Mouse (Mus musculus) heart, embryonic 10.5 days (tissue): ENCODE results near the gene Sgpp1. TPM values are rescaled to one million over a fixed set of nuclear protein-coding genes. Genes with fewer than 3 reads are reported as not detected.

ENCODE experiments used
- DNase-seq: peaks from one replicate; pipeline ENCODE4 v3.0.0-alpha.2; 2017; ENCODE audit warnings: low spot score
- H3K27ac ChIP-seq: fragments of 300-500 bp; sonication (generic); 2 replicates; pipeline ENCODE4 v1.5.1; 2016; ENCODE audit warnings: mild to moderate bottlenecking
- H3K27me3 ChIP-seq: fragments of 300-500 bp; sonication (generic); 2 replicates; pipeline ENCODE4 v1.6.1; 2016; ENCODE audit warnings: mild to moderate bottlenecking; ENCODE audit not compliant: poor library complexity, insufficient read depth, severe bottlenecking
- H3K36me3 ChIP-seq: fragments of 300-500 bp; sonication (generic); 2 replicates; pipeline ENCODE4 v1.6.1; 2016; ENCODE audit warnings: mild to moderate bottlenecking, moderate library complexity
- H3K4me1 ChIP-seq: fragments of 300-500 bp; sonication (generic); 2 replicates; pipeline ENCODE4 v1.6.1; 2016; ENCODE audit warnings: mild to moderate bottlenecking
- H3K4me3 ChIP-seq: fragments of 300-500 bp; sonication (generic); 2 replicates; pipeline ENCODE4 v1.5.1; 2016; ENCODE audit warnings: mild to moderate bottlenecking, moderate library complexity
- H3K9me3 ChIP-seq: fragments of 300-500 bp; sonication (generic); 2 replicates; pipeline ENCODE4 v1.6.1; 2016; ENCODE audit warnings: mild to moderate bottlenecking, moderate library complexity
- WGBS: fragments of 180-500 bp; shearing (Covaris S2); methylation state at CpG from one replicate; pipeline ENCODE4 v1.1.7; 2016; 5-methylcytosine and 5-hydroxymethylcytosine counted together
- polyA plus RNA-seq: library from polyadenylated mRNA; unstranded; fragments of >200 nt; fragmentation: Nextera tagmentation; extraction: Ambion mirVana; gene quantifications from 2 replicates; pipeline ENCODE4 v1.2.1, GENCODE M21; 2016

Gene Sgpp1
- 13.5 and 15.5 TPM in 2 replicates for polyA plus RNA-seq

DNA sequence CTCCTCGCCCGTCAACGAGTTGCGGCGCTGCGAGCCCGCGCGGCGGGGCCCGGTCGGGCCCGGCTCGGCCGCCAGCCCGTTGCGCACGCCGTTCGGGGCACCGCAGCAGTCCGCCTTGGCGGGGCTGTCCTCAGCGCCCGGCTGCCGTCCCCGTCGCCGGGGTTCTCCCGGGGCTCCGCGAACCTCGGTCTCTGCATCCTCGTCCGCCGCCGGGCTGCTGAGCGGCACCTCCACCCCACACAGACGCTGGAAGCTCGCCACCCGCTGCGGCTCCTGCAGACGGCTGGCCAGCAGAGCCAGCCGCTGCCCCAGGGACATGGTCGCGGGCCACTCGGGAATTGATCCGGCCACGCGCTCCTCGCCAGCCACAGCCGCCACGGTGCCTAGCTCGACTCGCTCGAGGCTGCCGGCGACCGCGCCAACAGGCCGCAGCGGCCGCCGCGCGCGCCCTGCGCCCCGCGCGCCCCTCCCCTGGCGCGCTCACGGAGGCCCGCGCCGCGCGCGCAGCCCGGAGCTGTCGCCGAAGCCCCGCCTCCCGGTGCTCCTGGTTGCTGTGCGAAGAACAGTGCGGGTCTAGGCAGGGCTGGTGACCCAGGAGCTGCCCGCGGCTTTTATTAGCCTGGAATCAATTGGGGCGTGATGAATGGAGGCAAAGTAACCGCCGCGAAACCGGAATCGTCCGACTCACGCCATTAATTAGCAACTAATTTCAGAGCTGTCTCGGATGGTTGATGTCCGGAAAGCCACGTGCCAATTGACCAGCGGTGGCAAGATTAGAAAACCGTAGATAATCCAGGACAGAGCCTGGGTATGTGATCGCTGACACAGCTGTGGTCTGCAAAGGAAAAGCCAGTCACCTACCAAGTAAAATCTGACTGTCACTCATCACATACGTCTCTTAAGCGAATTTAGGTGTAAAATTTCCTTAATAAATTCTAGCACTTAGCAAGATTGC is at the start of gene Sgpp1:
Sgpp1 (minus strand) TSS at position 484 of the 955 bp plus-strand sequence.
- H3K27me3 ChIP-seq, result no peaks in the 10 kb centered on the region
- H3K27ac ChIP-seq, result peak within 1 kb of the TSS; percentile 96
- H3K36me3 ChIP-seq, result no peaks in the 10 kb centered on the region
- 1% methylated on average over 104 of the region's 105 CpGs for WGBS
- peaks cover 14% of the 10 kb centered on the region for H3K4me1 ChIP-seq
- H3K4me3 ChIP-seq, result peak within 1 kb of the TSS; percentile 94
- H3K9me3 ChIP-seq, result no peaks in the 10 kb centered on the region
- DNase-seq, result peak; percentile 87

- Histone ChIP-seq H3K36me3 (no peaks in the 10 kb centered on the region), H3K9me3 (no peaks in the 10 kb centered on the region), H3K4me1 (no peaks in the 10 kb centered on the region), H3K27me3 (no peaks in the 10 kb centered on the region), H3K4me3 (no peak overlapping the region), H3K27ac (no peak overlapping the region)
- 89% methylated on average over 2 of the region's 2 CpGs for WGBS
- no peak for DNase-seq
These were observed 48.8 kb upstream of the Sgpp1 start for GRCm38 (mm10) chr12:75784271-75784751.

DNA sequence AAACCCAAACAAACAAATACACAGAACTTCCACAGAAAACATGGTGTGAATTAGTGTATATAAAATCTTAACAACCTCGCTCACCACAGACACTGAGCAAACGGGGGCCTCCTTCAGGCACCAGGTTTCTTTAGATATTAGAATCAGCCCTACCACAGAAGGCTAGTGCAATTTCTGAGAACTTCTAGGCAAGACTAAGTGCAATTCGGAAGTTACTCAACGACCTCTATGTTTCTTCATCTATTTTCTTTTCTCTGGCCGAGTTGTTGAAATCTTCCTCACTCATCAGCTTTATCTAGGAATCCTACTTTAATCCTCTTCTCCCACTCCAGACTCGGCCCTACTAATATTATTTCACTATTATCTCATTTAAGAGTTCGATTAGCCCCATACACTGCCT is 46.5 kb upstream of the Sgpp1 start:
- 73% methylated on average over 7 of the region's 7 CpGs for WGBS
- H3K27ac ChIP-seq, result no peak overlapping the region
- no peaks in the 10 kb centered on the region for H3K4me1 ChIP-seq
- H3K4me3 ChIP-seq, result no peak overlapping the region
- no peaks in the 10 kb centered on the region for H3K36me3 ChIP-seq
- no peaks in the 10 kb centered on the region for H3K9me3 ChIP-seq
- DNase-seq, result no peak
- H3K27me3 ChIP-seq, result no peaks in the 10 kb centered on the region

- Histone ChIP-seq H3K9me3 (no peaks in the 10 kb centered on the region), H3K27ac (no peak overlapping the region), H3K4me3 (no peak overlapping the region), H3K27me3 (no peaks in the 10 kb centered on the region), H3K4me1 (no peaks in the 10 kb centered on the region), H3K36me3 (no peaks in the 10 kb centered on the region)
- no peak for DNase-seq
These were observed 45.9 kb upstream of the Sgpp1 start for GRCm38 (mm10) chr12:75781445-75781844.

DNA sequence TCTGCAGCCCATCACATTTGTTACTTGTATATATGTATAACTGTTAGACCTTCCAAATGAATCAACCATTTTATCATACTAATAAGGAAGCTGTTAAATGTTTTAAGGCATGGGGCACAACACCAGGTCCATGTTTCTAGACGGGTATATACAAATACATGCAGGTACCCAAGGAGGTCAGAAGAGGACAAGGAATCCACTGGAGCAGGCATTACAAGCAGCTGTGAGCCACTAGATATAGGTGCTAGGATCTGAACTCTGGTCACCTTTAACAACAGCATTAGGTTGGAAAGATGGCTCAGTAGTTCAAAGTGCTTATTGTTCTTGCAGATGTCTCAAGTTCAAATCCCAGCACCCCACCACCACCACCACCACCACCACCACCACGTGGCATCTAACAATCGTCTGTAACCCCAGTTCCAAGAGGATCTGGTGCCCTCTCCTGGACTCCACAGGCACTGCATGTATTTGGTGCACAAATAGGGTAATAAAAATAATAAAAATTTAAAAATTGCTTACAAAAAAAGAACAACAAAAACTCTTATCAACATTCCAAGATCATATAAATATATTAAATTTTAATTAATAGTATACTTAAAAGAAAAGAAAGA is 37.0 kb upstream of the Sgpp1 start:
- H3K4me3 ChIP-seq, result no peak overlapping the region
- no peak overlapping the region for H3K27ac ChIP-seq
- DNase-seq, result no peak
- no peaks in the 10 kb centered on the region for H3K9me3 ChIP-seq
- H3K36me3 ChIP-seq, result no peaks in the 10 kb centered on the region
- H3K27me3 ChIP-seq, result no peaks in the 10 kb centered on the region
- WGBS, result 27% methylated on average over 3 of the region's 3 CpGs
- peaks cover 8% of the 10 kb centered on the region; the same call in 1 of the 2 replicates for H3K4me1 ChIP-seq

DNA sequence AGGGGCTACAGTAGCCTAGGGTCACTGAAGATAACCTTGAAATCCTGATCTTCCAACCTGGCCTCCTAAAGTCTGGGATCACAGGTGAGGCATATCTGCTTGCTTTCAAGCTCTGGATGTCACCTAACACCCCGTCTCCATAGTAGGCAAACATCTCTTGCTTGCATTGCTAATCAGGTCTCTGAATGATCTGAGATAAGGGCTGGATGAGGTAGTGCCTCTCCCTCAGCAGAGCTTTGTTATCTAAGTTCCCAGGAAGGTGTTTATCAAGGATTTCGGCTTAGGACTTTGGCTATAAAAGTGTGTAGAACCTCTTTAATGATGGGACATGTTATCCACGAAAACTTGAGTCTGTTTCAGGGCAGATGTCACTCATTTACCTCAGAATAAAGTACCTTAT is 35.9 kb upstream of the Sgpp1 start:
- H3K9me3 ChIP-seq, result no peaks in the 10 kb centered on the region
- H3K36me3 ChIP-seq, result no peaks in the 10 kb centered on the region
- H3K27me3 ChIP-seq, result no peaks in the 10 kb centered on the region
- H3K4me1 ChIP-seq, result peaks cover 16% of the 10 kb centered on the region; the same call in 1 of the 2 replicates
- no peak overlapping the region for H3K27ac ChIP-seq
- WGBS, result 8% methylated on average over 3 of the region's 3 CpGs
- DNase-seq, result no peak
- H3K4me3 ChIP-seq, result no peak overlapping the region

- 67% methylated on average over 8 of the region's 8 CpGs for WGBS
- no peak overlapping the region for H3K4me3 ChIP-seq
- H3K36me3 ChIP-seq, result no peaks in the 10 kb centered on the region
- no peak for DNase-seq
- peaks cover 28% of the 10 kb centered on the region; the same call in 1 of the 2 replicates for H3K4me1 ChIP-seq
- H3K27ac ChIP-seq, result peak overlapping the region; percentile 75
- H3K27me3 ChIP-seq, result no peaks in the 10 kb centered on the region
- no peaks in the 10 kb centered on the region for H3K9me3 ChIP-seq
These were observed 31.4 kb upstream of the Sgpp1 start for GRCm38 (mm10) chr12:75766885-75767317.

DNA sequence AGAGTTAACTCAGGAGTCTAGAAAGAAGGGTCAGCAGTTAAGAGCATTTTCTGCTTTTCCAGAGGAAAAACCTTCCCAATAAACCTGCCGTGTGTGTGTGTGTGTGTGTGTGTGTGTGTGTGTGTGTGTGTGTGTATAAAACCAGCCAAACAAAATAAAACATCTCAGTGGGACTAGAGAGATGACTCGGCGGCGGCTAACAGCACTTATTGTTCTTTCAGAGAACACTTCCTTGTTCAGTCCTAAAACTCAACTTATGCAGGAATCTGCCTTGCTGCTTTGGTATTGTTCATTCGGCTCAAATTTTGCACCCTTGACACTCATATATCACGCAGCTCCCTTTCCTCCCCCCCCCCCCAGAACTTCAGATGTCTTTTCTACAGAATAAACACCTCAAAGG is 30.9 kb upstream of the Sgpp1 start:
- 81% methylated on average over 6 of the region's 6 CpGs for WGBS
- no peaks in the 10 kb centered on the region for H3K9me3 ChIP-seq
- peak overlapping the region; percentile 75 for H3K27ac ChIP-seq
- H3K27me3 ChIP-seq, result no peaks in the 10 kb centered on the region
- peaks cover 26% of the 10 kb centered on the region; the same call in 1 of the 2 replicates for H3K4me1 ChIP-seq
- no peak overlapping the region for H3K4me3 ChIP-seq
- no peaks in the 10 kb centered on the region for H3K36me3 ChIP-seq
- DNase-seq, result no peak

- peaks cover 26% of the 10 kb centered on the region for H3K4me1 ChIP-seq
- H3K27me3 ChIP-seq, result no peaks in the 10 kb centered on the region
- no peak overlapping the region for H3K4me3 ChIP-seq
- WGBS, result 18% methylated on average over 3 of the region's 3 CpGs
- H3K27ac ChIP-seq, result peak overlapping the region; percentile 59
- DNase-seq, result no peak
- H3K36me3 ChIP-seq, result no peaks in the 10 kb centered on the region
- no peaks in the 10 kb centered on the region for H3K9me3 ChIP-seq
These were observed 30.2 kb upstream of the Sgpp1 start for GRCm38 (mm10) chr12:75765751-75766150.

GRCm38 (mm10) chr12:75756387-75756786 is 20.9 kb upstream of the Sgpp1 start:
- DNase-seq, result no peak
- WGBS, result 70% methylated on average over 2 of the region's 2 CpGs
- Histone ChIP-seq H3K4me3 (no peak overlapping the region), H3K9me3 (no peaks in the 10 kb centered on the region), H3K4me1 (peaks cover 30% of the 10 kb centered on the region), H3K27me3 (no peaks in the 10 kb centered on the region), H3K27ac (no peak overlapping the region), H3K36me3 (no peaks in the 10 kb centered on the region)

DNA sequence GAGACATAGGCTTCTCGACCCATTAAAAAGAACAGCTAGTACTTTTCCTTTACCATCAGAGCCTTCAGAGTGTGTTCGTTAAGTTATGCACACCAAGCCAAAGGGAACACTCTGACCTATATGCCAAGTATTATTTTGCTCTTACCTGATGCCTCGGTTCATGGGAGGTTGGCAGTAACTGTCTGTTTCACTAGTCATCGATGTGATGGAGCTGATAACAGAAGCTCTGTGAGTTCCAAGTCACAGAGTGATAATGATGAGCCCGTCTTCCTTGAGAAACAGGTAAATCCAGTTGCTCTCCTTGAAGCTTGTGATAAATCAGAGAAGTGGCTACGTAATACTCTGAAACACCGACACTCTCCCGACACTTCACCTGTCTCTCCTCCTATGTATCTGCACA is 18.2 kb upstream of the Sgpp1 start:
- Histone ChIP-seq H3K4me1 (peaks cover 11% of the 10 kb centered on the region), H3K27me3 (no peaks in the 10 kb centered on the region), H3K9me3 (no peaks in the 10 kb centered on the region), H3K27ac (no peak overlapping the region), H3K4me3 (no peak overlapping the region), H3K36me3 (no peaks in the 10 kb centered on the region)
- WGBS, result 80% methylated on average over 8 of the region's 8 CpGs
- DNase-seq, result no peak

GRCm38 (mm10) chr12:75752077-75752476 is 16.5 kb upstream of the Sgpp1 start:
- DNase-seq, result no peak
- H3K4me1 ChIP-seq, result peaks cover 8% of the 10 kb centered on the region
- no peak overlapping the region for H3K4me3 ChIP-seq
- no peaks in the 10 kb centered on the region for H3K9me3 ChIP-seq
- 44% methylated on average over 3 of the region's 3 CpGs for WGBS
- H3K36me3 ChIP-seq, result no peaks in the 10 kb centered on the region
- no peaks in the 10 kb centered on the region for H3K27me3 ChIP-seq
- no peak overlapping the region for H3K27ac ChIP-seq

GRCm38 (mm10) chr12:75748574-75748973 is 13.0 kb upstream of the Sgpp1 start:
- no peaks in the 10 kb centered on the region for H3K36me3 ChIP-seq
- DNase-seq, result no peak
- no peak overlapping the region for H3K4me3 ChIP-seq
- no peaks in the 10 kb centered on the region for H3K27me3 ChIP-seq
- H3K9me3 ChIP-seq, result no peaks in the 10 kb centered on the region
- no peak overlapping the region for H3K27ac ChIP-seq
- 66% methylated on average over 4 of the region's 4 CpGs for WGBS
- H3K4me1 ChIP-seq, result peaks cover 23% of the 10 kb centered on the region
